Mouse (Mus musculus): ENCODE measurements around the gene Tgds. TPM values are rescaled to one million over a fixed set of nuclear protein-coding genes. Genes with fewer than 3 reads are reported as not detected.

The Tgds gene
- polyA plus RNA-seq (2015; fragmentation: Nextera tagmentation; extraction: Ambion mirVana), result 26.0 and 27.9 TPM in 2 replicates

DNA sequence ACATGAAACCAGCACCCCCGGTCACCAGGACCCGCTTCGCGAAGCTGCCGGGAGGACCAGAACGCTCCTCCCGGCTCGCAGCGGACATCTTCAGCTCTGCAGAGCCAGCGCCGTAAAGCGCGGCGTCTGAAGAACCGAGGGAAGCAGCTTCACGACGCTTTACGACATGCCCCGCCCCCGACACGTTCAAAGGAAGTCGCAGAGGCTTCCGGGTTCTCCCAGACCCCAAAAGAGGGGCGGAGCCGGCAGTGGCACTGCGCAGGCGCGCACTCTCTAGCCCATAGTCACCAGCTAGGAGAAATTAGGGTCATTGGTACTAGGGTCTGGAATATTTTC, at the start of gene Tgds:
TSS of gene Tgds (minus strand) at position 114 of the 336 bp plus-strand sequence.

DNA sequence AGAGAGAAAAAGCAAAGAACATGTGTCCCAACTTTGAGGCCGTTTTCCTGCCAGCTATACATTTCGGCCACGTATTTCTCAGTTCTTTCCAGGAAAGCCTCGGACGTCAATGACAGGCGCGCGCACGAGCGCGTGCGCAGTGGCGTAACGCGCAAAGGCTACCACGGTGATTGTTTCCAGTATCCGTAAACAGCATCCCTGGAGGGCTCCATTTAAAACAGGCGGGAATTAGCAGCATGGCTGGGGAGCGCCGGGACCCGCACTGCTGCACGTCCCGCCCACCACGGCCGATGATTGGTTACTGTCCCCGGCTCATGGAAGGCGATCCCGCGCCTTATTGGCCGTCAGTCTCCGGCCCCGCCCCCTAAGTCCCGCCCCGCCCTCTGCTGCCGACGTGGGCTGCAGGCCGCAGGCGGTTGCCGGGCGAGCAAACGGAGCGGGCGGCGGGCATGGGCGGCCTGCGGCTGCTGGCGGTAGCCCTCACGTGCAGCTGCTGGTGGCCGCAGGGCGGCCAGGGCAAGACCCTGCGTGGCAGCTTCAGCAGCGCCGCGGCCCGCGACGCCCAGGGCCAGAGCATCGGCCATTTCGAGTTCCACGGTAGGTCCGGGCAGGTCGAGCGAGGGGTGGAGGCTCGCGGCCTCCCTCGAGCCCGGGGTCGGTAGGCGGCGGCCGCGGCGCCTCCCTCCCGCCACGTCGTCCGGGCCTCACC, 4.3 kb upstream of the Tgds start, which contains the start of gene Gpr180:
TSS of gene Gpr180 (plus strand) at position 415 of the 709 bp plus-strand sequence.

Other genes with a start within 250 kb of the Tgds start
- gene Dct, start 80.5 kb downstream of the Tgds start, polyA plus RNA-seq (2015; fragmentation: Nextera tagmentation; extraction: Ambion mirVana), result 1.1 and 1.8 TPM in 2 replicates
- 32.6 and 43.2 TPM in 2 replicates for gene Gpr180, start 4.4 kb upstream of the Tgds start, polyA plus RNA-seq (2015; fragmentation: Nextera tagmentation; extraction: Ambion mirVana)
- gene Sox21, start 104.3 kb upstream of the Tgds start, polyA plus RNA-seq (2015; fragmentation: Nextera tagmentation; extraction: Ambion mirVana), result 0.09 TPM in 1 of 2 replicates, not detected in the other
- gene Gm9376, start 134.2 kb upstream of the Tgds start, polyA plus RNA-seq (2015; fragmentation: Nextera tagmentation; extraction: Ambion mirVana), result not detected in 2 replicates